Mouse (Mus musculus) lung, embryonic 14.5 days (tissue): ENCODE measurements around the gene Metap1d. TPM values are rescaled to one million over a fixed set of nuclear protein-coding genes. Genes with fewer than 3 reads are reported as not detected.

ENCODE experiments used
- ATAC-seq: fragments of 200-750 bp; cut with Nextera tagmentation; 2 replicates; pipeline ENCODE4 v1.8.0; 2017; ENCODE audit warnings: mild to moderate bottlenecking, moderate TSS enrichment, moderate library complexity; ENCODE audit not compliant: insufficient read depth
- DNase-seq: peaks from one replicate; pipeline ENCODE4 v3.0.0-alpha.2; 2015
- H3K27ac ChIP-seq: fragments of 300-500 bp; sonication (generic); 2 replicates; pipeline ENCODE4 v1.5.1; 2014; ENCODE audit warnings: low read depth, mild to moderate bottlenecking, moderate library complexity
- H3K27me3 ChIP-seq: fragments of 300-500 bp; sonication (generic); 2 replicates; pipeline ENCODE4 v1.6.1; 2014; ENCODE audit warnings: low read length, control low read depth; ENCODE audit not compliant: insufficient read depth
- H3K36me3 ChIP-seq: fragments of 300-500 bp; sonication (generic); 2 replicates; pipeline ENCODE4 v1.6.1; 2014; ENCODE audit warnings: control low read depth; ENCODE audit not compliant: insufficient read depth
- H3K4me1 ChIP-seq: fragments of 300-500 bp; sonication (generic); 2 replicates; pipeline ENCODE4 v1.6.1; 2014; ENCODE audit warnings: antibody characterized with exemption, control low read depth; ENCODE audit not compliant: insufficient read depth
- H3K4me2 ChIP-seq: fragments of 300-500 bp; sonication (generic); 2 replicates; pipeline ENCODE4 v1.6.1; 2014; ENCODE audit warnings: mild to moderate bottlenecking
- H3K4me3 ChIP-seq: fragments of 300-500 bp; sonication (generic); 2 replicates; pipeline ENCODE4 v1.5.1; 2014; ENCODE audit warnings: low read depth, low read length
- H3K9ac ChIP-seq: fragments of 300-500 bp; sonication (generic); 2 replicates; pipeline ENCODE4 v1.6.1; 2014
- H3K9me3 ChIP-seq: fragments of 300-500 bp; sonication (generic); 2 replicates; pipeline ENCODE4 v1.6.1; 2016; ENCODE audit warnings: low read depth, low read length, control low read depth
- CTCF ChIP-seq: IDR thresholded peaks from 2 replicates; pipeline ENCODE4 v1.5.1; 2016; ENCODE audit warnings: antibody characterized with exemption, low read depth
- WGBS: fragments of 180-500 bp; shearing (Covaris S2); extraction: QIAGEN DNeasy Blood & Tissue Kit; methylation state at CpG from one replicate; pipeline ENCODE4 v1.1.7; 2014; 5-methylcytosine and 5-hydroxymethylcytosine counted together
- polyA plus RNA-seq: library from polyadenylated mRNA; unstranded; fragments of >200 nt; fragmentation: Nextera tagmentation; extraction: Ambion mirVana; gene quantifications from 2 replicates; pipeline ENCODE4 v1.2.1, GENCODE M21; 2014

Gene Metap1d
- polyA plus RNA-seq, 1 experiment from 2014 or later = 37.1 TPM

GRCm38 (mm10) chr2:71566466-71566865 lies 113.4 kb downstream of the Metap1d start:
- no peak overlapping the region for H3K27ac ChIP-seq
- no peaks in the 10 kb centered on the region for H3K9me3 ChIP-seq
- no peaks in the 10 kb centered on the region for H3K27me3 ChIP-seq
- ATAC-seq (no peak), DNase-seq (no peak)
- H3K4me1 ChIP-seq = no peaks in the 10 kb centered on the region
- 59% methylated on average over 9 of the region's 9 CpGs for WGBS
- H3K9ac ChIP-seq = no peak overlapping the region
- no peak overlapping the region for H3K4me2 ChIP-seq
- no peak for TF ChIP-seq CTCF
- no peaks in the 10 kb centered on the region for H3K36me3 ChIP-seq
- no peak overlapping the region for H3K4me3 ChIP-seq

DNA sequence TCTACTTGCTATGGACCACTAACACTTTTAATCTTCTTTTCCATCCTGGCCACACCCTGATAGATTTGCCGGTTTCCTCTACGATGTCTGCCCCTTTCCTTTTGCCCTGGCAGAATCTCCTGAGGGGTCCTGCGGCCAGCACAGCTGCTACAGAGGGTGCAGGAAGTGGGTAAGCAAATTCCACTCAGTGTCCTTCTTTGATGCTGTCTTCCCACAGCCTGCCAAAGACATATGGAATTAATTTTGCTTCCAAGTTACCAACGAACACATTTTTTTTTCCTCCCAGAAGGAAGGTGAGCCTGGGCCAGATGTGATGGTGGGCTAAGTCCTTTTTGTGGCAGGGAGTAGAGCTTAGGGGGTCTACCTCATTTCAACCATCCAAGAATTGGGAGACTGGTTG lies 120.7 kb downstream of the Metap1d start:
- Histone ChIP-seq H3K9ac (no peak overlapping the region), H3K4me3 (no peak overlapping the region), H3K9me3 (no peaks in the 10 kb centered on the region), H3K4me1 (no peaks in the 10 kb centered on the region), H3K27ac (no peak overlapping the region), H3K4me2 (no peak overlapping the region), H3K36me3 (no peaks in the 10 kb centered on the region), H3K27me3 (no peaks in the 10 kb centered on the region)
- 38% methylated on average over 4 of the region's 4 CpGs for WGBS
- no peak for TF ChIP-seq CTCF
- DNase-seq (no peak), ATAC-seq (no peak)

Other genes starting within 250 kb of the Metap1d start
- 110 and 112 TPM in 2 replicates for gene Dync1i2, start 241.6 kb upstream of the Metap1d start, polyA plus RNA-seq
- 29.1 and 32.2 TPM in 2 replicates for gene Slc25a12, start 85.5 kb upstream of the Metap1d start, polyA plus RNA-seq
- 147 and 149 TPM in 2 replicates for gene Hat1, start 64.3 kb upstream of the Metap1d start, polyA plus RNA-seq
- gene Dlx1, start 74.8 kb downstream of the Metap1d start, polyA plus RNA-seq = 0.32 TPM in 1 of 2 replicates, not detected in the other
- 0.07 TPM in 1 of 2 replicates, not detected in the other for gene Dlx2, start 93.5 kb downstream of the Metap1d start, polyA plus RNA-seq